Mouse (Mus musculus) regulatory T cell (primary cell): ENCODE data around the gene Pno1.
"Not testable (repeated sequence)": the region's sequence is repeated elsewhere in the genome, so short reads cannot be mapped to it uniquely, and the experiment has no call there.

Source experiments
- in situ Hi-C: fragments of 300-600 bp; cut with MboI, MseI; formaldehyde crosslinking; loops from one replicate; pipeline ENCODE4 v1.15.1; 2025; ENCODE audit warnings: high pct_unique_total_duplicates

Gene Pno1

DNA sequence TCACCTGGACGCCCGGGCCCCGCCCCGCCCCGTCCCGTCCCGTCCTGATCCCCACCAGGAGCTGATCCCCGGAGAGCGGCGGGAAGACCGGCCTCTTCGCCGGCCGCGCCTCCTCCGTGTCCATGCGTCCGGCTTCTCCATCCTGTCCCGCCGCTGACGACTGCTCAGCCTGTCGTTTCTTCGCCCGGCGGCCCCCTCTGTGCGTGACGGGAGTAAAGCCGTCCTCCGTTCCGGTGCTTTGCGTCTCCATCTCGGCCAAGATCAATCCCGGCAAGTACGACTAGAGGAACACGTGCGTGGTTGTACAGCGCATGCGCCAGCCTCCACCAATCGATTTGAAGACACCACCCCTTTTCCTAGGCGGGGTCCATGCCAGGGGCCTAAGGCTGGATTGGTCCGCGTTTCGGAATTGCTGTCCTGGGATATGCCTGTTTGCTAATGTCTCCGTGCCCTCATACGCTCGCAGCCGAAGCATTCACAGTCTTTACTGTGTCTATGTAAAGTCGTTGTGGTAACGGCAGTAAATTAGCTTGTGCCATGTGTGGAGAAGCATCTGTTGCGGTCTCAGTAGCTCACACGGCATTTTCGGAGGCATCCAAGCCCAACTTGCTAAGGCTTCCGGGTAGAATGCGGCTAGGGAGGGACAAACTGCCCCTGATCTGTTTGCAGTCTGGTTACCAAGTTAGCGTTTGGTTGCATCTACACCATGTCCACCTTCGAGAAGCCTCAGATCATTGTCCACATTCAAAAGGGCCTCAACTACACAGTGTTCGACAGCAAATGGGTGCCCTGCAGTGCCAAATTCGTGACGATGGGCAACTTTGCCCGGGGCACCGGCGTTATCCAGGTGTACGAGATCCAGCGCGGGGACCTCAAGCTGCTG, at the start of gene Pno1:
Gene Pno1, minus strand, starts transcription at position 311 of the 883 bp plus-strand sequence.
- in situ Hi-C loops: loop anchor here (5.0 kb wide), 1 partner anchor 46 kb away; the partner anchor contains the start of gene C1d

DNA sequence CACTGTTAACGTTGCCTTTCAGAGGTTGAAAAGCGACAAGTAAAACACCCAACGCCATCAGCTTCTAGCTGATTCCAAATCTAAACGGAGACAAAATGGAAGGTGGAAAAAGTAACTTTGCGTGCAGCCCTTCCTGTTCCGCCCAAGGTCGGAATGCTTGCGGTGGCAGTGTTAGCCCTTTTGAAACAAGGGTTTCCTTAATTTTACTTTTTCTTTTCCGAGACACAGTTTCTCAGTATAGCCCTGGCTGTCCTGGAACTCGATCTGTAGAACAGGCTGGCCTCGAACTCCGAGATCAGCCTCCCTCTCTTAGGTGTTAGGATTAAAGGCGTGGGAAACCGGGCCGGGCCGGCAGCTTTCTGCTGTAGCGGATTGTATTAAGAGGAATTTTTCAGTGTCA, 46.5 kb upstream of the Pno1 start:
- in situ Hi-C loops: loop anchor here (5.0 to 25.0 kb wide), 2 partner anchors 46 to 746 kb away; partner anchors contain the start of genes Pno1 and Sec61g

DNA sequence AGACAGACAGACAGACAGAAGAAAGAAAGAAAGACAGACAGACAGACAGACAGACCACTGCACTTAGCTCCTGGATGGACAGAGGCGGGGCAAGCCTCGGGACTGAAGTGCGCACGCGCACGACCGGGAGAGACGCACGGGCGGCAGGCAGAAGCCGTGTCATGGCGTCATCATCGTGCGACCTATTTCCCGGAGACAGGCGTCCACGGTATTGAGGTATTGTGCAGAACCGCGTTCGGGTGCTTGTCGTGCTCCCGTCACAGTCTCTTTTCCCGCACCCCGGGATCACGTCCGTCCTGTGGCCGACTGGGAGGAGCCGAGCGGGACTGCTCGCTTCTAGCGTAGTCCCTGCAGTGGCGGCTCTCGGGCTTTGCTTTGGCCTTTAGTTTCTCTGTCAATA, 46.1 kb upstream of the Pno1 start, which contains the start of gene C1d:
Gene C1d, plus strand, starts transcription at position 137 of the 400 bp plus-strand sequence.
- in situ Hi-C loops: loop anchor here (5.0 to 25.0 kb wide), 2 partner anchors 45 to 745 kb away; partner anchors contain the start of genes Pno1 and Sec61g

DNA sequence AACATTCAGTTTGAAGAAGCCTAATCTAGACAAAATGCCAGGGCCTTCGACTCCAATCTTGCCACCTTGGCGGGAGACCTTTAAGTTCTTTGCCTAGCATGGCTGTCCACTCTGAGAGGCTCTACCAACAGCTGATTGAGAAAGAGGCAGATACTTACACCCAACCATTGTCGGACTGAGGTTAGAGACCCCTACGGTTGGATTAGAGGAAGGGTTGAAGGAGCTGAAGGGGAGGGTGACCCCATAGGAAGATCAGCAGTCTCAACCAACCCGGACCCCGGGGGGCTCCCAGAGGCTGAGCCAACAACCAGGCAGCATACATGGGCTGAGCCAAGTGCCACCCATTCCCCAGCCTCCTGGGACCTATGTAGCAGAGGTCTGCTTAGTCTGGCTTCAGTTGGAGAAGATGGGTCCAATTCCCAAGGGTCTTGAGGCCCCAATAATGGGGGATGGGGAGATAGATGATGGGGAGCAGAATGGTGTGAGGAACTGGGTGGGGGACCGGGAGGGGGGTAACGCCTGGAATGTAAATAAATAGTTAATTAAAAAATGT, 45.5 kb upstream of the Pno1 start:
- in situ Hi-C loops: loop anchor here (5.0 to 25.0 kb wide), 2 partner anchors 45 to 745 kb away; partner anchors contain the start of genes Pno1 and Sec61g

DNA sequence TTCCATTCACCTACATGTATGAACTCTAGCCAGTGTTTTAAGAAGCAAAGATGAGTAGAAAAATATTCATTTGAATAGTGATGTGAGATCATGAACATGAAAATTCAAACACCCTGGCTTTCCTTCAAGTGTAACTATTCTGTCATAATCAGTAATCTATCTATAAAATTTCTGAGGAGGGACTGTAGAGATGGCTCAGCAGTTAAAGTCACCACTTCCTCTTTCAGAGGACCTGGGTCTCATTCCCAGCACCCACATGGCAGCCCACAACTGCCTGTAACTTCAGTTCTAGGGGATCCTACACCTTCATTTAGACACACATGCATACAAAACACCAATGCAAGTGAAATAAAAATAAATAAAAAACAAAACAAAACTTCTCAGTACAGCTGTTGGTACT, 37.3 kb upstream of the Pno1 start:
- in situ Hi-C loops: no loop called here

DNA sequence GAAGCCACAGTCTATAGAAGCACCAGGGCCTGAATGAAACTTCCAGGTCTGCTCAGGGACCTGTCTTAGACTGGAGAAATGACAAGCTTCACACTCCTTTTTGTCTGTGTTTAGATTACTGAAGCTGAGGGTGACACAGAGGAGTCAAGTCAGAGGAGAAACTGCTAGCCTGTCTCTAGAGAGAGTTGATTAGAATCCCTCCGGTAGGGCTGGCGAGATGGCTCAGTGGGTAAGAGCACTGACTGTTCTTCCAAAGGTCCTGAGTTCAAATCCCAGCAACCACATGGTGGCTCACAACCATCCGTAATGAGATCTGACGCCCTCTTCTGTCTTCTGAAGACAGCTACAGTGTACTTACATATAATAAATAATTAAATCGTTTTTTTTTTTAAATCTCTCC, 27.2 kb upstream of the Pno1 start:
- in situ Hi-C loops: not testable (repeated sequence)

DNA sequence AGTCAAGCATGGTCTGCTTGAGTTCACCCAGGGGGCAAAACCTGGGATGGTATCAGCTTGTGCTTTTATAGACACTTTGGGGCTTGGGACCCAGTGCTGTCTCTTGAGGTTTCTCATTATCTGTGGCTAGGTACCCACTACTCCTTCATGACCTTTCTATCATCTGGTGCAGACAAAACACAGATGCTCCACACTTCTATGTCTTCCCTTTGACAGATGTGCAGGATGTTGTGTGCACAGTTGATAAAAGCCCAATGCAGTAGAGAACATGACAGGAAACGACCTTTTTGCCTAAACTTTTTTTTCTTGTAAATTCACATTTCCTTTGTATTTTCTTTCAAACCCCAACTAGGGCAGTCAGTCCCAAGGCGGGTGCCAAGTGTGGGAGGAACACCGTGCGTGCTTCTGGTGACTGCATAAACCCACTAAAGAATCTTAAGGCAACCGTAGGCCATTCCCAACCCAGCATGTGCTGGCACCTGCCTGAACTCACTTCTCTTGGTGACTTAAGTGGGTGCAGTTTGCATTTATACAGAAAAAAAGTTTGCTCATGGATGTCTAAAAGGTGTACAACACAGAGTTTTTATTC, 25.2 kb upstream of the Pno1 start:
- in situ Hi-C loops: no loop called here

DNA sequence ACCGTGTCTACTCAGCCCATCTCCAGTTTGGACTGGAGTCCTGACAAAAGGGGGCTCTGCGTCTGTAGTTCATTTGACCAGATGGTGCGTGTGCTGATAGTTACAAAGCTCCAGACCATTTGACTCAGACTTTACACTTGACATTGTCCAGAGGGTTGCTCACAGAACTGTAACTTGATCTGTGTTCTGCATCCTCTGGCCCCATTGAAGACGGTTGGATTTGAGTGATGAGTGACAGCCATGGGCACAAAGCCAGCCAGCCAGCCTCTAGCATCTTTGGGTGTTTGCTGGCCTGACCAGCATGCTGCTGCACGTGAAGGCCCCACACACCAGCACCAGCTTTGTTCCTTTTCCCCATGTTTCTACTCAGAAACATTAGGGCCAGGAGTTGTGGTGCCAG, 21.4 kb upstream of the Pno1 start:
- in situ Hi-C loops: no loop called here

DNA sequence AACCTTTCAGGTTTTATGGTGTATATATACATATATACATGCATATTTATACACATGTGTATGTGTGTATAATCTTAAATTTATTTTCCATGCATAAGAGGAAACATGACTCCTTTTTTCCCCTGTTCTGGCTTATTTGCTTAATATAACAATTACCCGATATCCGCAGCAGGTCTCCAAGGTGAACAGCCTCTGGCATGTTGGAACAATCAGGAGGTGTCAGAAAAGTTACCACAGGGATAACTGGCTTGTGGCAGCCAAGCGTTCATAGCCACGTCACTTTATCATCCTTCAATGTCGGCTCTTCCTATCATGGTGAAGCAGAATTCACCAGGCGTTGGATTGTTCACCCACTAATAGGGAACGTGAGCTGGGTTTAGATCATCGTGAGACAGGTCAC, 9.8 kb upstream of the Pno1 start:
- in situ Hi-C loops: no loop called here

DNA sequence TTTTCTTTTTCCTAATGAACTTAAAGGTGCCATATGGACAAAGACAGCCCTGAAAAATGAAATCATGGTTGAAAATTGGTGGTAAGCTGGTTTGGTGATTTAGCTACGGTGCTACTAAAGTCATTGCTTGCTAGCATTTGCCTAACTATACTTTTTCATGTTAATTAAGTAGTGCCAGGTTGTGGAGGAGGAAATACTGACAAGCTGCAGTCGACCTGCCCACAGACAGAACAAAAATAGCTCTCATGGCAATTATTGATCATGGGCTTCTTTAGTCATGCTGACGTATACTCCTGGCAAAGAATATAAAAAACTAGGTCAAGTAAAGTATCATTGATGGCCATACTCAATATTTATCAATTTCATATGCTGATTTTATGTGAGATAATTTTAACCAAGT, 4.1 kb upstream of the Pno1 start:
- in situ Hi-C loops: no loop called here

DNA sequence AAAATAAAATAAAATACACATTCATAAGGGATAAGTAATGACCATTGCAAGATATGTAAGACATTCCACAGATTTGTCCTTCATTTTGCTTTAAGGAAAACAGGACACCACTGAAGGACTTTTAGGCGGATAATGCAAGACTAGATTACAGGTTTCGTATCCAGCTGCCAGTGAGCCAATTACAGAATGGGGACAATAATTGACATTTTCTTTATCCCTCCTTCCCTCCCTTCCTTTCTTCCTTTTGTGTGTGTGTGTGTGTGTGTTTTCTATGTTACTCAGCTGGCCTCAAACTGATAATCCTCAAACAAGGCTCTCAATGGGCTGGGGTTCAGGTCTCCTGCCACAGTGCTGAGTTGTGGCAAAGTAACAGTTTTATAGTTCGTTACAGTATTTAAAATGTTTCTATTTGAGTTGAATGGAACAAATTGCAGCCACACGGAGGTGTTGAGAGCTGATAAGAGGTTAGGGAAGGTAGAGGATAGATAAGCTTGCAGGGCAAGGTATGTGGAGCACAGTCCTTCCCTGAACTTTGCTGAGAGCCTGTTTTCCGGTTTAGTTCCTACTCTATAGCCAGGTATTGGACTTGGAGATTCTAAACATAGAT, 1.6 kb upstream of the Pno1 start:
- in situ Hi-C loops: loop anchor here (5.0 kb wide), 1 partner anchor 44 kb away; the partner anchor contains the start of gene C1d

DNA sequence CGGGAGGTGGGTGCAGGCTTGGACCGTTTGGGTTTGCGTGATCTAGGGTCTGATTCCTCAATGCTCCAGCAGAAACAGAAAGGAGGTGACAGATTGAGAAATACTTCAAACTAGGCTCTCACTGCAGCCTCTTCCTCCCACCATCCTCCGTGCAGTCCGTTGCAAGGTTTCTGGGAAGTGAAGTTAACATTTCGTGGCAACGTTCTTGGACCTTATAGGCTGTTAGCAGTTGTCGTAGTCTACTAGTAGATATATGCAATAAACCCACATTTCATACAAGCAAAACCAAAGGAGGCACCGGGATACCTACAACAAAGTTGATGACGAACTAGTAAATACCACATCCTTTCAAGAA, 750 bp upstream of the Pno1 start:
- in situ Hi-C loops: loop anchor here (5.0 kb wide), 1 partner anchor 45 kb away; the partner anchor contains the start of gene C1d

DNA sequence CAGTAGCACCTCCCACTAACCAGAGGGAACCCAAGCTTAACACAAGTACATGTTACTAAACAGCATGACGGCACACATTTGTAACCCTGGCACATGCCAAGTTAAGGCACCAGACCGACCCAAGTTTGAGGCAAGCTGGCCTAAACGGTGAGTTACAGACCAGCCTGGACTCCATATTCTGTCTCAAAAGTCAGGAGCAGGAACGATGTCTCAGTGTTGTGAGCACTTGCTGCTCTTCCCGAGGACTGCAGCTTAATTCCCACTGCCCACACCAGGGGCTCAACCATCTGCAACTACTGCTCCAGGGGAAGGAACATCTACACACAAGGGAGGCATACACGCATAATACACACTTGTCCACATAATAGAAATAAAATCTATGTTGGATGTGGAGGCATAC, 8.9 kb downstream of the Pno1 start:
- in situ Hi-C loops: no loop called here

DNA sequence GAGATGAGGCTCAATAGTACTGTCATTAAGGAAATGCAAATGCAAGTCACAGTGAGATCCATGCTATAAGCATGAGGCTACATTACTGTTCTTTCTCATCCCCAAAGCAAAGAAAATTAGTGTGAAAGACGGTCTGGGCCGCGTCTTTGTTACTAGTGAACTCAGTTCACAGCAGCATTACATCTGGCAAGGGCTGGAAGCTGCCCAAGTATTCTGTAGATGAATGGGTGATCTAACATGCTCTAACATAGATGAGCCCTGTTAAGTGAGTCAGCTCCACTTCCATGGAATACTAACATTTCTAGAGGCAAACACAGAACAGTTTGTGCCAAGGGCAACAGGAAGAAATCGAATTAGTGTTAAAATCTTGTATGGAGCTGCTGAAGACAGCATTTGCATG, 10.4 kb downstream of the Pno1 start:
- in situ Hi-C loops: no loop called here

DNA sequence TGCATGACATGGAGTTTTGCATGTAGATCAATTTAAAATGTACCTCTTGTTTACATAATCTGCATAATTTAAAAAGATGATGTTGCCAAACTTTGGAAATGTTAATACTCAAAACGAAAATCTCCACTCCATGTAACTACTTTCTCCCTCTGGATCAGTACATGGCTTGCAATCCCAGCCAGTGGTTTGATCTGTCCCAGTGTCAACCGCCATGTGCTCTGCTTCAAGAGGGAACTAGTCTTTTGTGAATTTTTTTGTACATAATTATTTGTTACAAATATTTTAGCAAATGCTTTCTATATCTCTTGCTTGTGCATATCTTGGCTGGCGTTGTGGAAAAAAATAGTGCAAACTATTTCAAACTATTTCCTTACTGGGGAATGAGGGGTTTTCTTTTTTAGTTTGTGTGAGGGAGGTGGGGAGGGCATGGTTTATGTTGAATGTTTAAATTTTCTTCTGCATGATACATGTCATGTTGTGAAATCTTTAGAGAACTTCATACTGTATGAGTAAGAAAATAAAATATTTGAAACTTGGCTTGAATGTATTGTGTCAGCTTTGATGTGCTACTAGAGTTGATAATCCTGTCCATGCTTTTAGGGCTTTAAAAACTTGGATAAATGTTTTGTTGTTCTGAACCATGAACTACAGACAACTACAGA, 11.4 kb downstream of the Pno1 start:
- in situ Hi-C loops: no loop called here

DNA sequence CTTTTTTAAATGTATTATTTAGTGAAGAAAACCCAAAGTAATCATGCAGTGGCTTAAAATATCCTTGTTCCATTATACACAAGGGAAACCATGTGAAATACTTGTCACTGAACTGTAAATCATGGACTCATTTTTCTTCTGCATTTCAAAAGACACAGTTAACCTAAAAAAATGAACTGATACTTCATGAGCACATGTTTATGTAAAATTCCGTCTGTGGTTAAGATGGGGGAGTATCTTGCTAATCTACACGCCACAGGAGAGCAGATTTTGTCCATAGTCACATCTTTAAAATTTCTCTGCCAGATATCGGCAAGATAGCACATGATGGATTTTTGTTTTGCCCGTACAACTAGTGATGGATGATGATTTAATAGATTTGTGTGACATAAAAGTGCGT, 12.2 kb downstream of the Pno1 start:
- in situ Hi-C loops: no loop called here

DNA sequence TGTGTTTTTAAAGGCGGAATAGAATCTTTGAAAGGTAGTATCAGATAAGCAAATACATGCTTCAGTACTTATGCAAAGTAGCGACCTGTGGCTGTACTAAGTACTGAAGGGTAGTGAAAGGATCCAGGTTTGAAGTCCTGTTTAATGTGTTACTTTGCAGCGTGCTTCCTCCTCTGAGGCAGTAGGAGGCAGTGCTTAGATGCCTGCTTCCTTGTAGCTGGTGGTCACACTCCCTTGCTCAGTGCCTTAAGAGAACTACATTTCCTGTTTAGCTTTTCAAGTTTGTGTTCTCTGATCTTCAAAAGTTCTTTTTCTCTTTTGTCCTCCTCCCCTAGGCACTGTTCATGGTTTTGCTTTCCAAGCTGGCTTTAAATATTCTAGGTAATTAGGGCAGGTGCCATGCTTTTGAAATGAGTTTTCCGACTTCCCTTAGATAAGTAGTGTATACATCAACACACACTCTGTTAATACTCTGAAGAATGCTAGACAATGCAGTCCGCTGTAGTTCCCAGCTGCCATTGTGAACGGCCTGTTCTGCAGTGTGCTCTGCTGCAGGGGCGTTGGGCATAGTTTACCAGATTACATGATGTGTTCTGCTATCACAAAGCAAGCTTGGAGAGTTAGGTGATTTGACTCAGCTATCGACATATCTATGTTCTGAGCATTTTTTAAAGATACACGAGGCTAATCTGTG, 19.1 kb downstream of the Pno1 start:
- in situ Hi-C loops: no loop called here

DNA sequence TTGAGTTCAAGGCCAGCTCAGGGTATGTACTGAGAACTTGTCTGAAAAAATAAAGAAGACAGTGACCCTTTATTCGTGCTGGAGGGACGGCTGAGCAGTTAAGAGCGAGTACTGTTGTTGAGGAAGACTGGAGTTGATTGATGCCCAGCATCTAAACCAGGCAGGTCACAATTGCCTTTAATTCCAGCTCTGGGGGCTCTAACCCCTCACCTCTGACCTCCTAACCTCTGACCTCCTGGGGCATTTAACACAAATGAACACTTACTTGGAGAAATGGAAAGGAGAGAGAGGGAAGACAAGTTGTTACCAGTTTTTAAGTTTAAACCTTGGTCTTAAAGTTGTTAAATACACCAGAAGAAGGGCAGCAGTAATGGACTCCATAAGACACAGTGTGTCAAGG, 22.6 kb downstream of the Pno1 start:
- in situ Hi-C loops: no loop called here

DNA sequence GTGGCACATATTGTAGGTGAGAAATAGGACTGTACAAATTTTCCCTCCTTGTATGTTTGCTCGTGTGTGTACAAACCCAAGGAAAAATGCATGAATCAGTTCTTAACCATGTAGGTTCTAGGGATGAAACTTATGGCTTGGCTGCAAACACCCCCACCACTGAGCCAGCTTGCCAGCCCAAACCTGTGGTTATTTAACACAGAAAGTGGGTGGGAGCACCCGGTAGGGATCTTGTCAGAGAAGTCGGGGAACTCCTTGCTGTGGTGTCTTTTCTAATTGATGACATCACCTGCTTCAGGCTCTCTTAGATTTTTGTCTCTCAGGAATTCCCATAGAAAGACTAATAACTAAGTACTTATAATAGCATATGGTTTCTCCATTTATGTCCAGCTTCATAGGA, 23.7 kb downstream of the Pno1 start:
- in situ Hi-C loops: no loop called here

DNA sequence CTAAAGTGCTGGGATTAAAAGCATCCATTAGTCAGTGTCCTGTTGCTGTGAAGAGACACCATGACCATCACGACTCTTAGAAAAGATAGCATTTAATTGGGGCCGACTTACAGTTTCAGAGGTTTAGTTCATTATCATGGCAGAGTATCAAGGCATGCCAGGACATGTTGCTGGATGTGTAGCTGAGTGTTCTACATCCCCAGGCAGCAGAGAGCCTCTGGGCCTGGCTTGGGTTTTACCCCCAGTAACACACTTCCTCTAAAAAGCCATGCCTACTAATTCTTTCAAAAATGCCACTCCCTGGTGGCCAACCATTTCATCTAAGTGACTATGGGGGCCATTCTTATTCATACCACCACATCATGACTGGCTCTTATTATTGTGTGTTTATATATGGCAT, 28.2 kb downstream of the Pno1 start:
- in situ Hi-C loops: no loop called here

DNA sequence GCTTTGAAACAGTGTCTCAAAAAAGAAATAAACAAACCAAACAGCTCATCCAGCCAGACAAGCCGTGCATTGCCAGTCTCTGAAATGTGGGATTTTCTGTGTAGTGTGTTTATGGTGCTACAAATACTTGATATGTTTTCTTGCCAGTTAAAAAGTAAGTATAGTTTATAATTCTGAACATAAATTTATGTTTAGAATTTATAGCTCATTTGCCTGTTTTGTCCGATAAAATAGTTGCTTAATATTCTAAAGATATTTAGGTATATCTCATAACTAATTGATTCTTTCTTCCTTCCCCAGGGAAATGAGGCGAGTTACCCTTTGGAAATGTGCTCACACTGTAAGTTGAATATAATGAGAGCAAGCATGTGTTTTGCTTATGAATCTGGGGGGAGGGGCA, 29.6 kb downstream of the Pno1 start, which contains the start of gene Wdr92:
Gene Wdr92, plus strand, starts transcription at position 301 of the 400 bp plus-strand sequence.
- in situ Hi-C loops: no loop called here
